Mouse (Mus musculus) embryonic facial prominence, embryonic 11.5 days (tissue): ENCODE measurements around the gene Ces1e. TPM values are rescaled to one million over a fixed set of nuclear protein-coding genes. Genes with fewer than 3 reads are reported as not detected.

ENCODE experiments used
- ATAC-seq: fragments of 200-750 bp; cut with Nextera tagmentation; replicated peaks from 2 replicates; pipeline ENCODE4 v1.8.0; 2017; ENCODE audit warnings: low read depth; ENCODE audit not compliant: insufficient number of reproducible peaks, low FRiP score, low TSS enrichment
- DNase-seq: peaks from one replicate; pipeline ENCODE4 v3.0.0-alpha.2; 2015; ENCODE audit warnings: low spot score
- H3K27ac ChIP-seq: fragments of 300-500 bp; sonication (generic); replicated peaks from 2 replicates; pipeline ENCODE4 v1.5.1; 2014; ENCODE audit warnings: mild to moderate bottlenecking, low read depth, low read length, control low read depth
- H3K27me3 ChIP-seq: fragments of 300-500 bp; sonication (generic); 2 replicates; pipeline ENCODE4 v1.6.1; 2014; ENCODE audit warnings: mild to moderate bottlenecking, low read length, moderate library complexity, mixed read lengths; ENCODE audit not compliant: control insufficient read depth, insufficient read depth
- H3K36me3 ChIP-seq: fragments of 300-500 bp; sonication (generic); replicated peaks from 2 replicates; pipeline ENCODE4 v1.6.1; 2014; ENCODE audit warnings: low read depth, mild to moderate bottlenecking, low read length, moderate library complexity, mixed read lengths; ENCODE audit not compliant: control insufficient read depth, insufficient read depth
- H3K4me1 ChIP-seq: fragments of 300-500 bp; sonication (generic); 2 replicates; pipeline ENCODE4 v1.6.1; 2014; ENCODE audit warnings: low read length, mixed read lengths; ENCODE audit not compliant: control insufficient read depth, insufficient read depth
- H3K4me2 ChIP-seq: fragments of 300-500 bp; sonication (generic); 2 replicates; pipeline ENCODE4 v1.6.1; 2014; ENCODE audit warnings: low read depth, mild to moderate bottlenecking, control low read depth, low read length, moderate library complexity
- H3K4me3 ChIP-seq: fragments of 300-500 bp; sonication (generic); 2 replicates; pipeline ENCODE4 v1.5.1; 2014; ENCODE audit warnings: low read depth, low read length, control low read depth
- H3K9ac ChIP-seq: fragments of 300-500 bp; sonication (generic); replicated peaks from 2 replicates; pipeline ENCODE4 v1.6.1; 2014; ENCODE audit warnings: mild to moderate bottlenecking, control low read depth, low read length
- H3K9me3 ChIP-seq: fragments of 300-500 bp; sonication (generic); replicated peaks from 2 replicates; pipeline ENCODE4 v1.6.1; 2016; ENCODE audit warnings: mild to moderate bottlenecking, low read length, inconsistent platforms, mixed read lengths; ENCODE audit not compliant: control insufficient read depth
- WGBS: fragments of 180-500 bp; shearing (Covaris S2); extraction: QIAGEN DNeasy Blood & Tissue Kit; methylation state at CpG from one replicate; pipeline ENCODE4 v1.1.7; 2014; 5-methylcytosine and 5-hydroxymethylcytosine counted together
- polyA plus RNA-seq: library from polyadenylated mRNA; unstranded; fragments of >200 nt; fragmentation: Nextera tagmentation; extraction: Ambion mirVana; gene quantifications from 2 replicates; pipeline ENCODE4 v1.2.1, GENCODE M21; 2014

Gene Ces1e
- polyA plus RNA-seq, 1 experiment from 2014 or later = not detected

DNA sequence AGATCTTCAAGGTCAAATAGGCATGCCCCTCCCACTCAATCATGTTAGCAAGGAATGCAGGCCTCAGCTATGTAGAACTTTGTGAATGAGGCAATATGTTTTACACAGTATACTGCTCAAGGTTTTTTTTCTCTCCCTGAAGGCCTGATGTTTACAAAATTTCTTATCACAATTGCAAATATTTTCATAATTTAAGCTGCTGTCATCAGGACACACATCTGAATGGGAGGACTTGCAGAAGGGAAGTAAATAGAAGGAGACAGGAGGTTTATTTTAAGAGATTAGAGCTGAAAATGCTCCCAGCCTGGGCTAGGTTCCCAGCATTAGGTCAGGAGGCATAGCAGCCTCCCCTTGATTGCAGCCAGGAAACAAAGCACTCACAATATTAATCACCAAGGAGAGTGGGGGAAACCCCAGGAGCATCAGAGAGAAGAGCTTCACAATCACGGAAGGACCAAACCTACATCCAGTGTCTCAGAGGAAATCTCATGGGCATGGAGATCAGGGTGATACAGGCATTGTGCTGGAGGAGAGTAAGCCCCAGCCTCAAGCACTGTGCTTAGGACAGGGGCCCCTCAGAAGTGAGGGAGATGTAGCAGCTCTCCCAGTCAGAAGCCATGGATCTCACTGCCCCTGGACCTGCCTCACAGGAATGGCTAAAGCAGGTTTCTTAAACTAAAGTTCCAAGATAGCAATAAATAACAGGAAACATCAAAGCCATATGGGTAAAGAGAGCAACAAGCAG lies 57.4 kb downstream of the Ces1e start:
- no peak for DNase-seq
- H3K4me2 ChIP-seq = no peak overlapping the region
- no peak overlapping the region for H3K9ac ChIP-seq
- no peak overlapping the region for H3K4me3 ChIP-seq
- no peaks in the 10 kb centered on the region for H3K36me3 ChIP-seq
- ATAC-seq = no peak
- H3K9me3 ChIP-seq = no peaks in the 10 kb centered on the region
- no peaks in the 10 kb centered on the region for H3K27me3 ChIP-seq
- no peaks in the 10 kb centered on the region for H3K4me1 ChIP-seq
- no peak overlapping the region for H3K27ac ChIP-seq
- WGBS = 68% methylated on average over 1 of the region's 1 CpGs

DNA sequence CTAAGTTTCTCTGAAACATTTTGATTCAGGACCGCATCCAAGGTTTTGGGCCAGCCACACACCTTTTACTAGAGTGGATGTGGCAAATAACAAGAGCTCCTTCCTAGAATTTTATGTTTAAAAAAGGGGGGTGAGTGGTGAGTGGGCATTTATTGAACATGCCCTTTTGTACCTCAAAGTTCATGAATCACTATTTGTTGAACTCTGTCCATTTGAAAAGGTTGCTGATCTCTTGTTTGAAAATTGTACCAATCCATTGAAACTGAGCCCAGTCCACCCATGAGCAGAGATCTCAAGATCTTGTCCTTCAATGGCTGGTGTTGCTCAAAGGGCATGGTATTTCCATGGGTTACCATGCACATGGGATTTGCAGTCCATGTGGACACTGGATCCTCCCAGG lies 66.1 kb downstream of the Ces1e start:
- no peak overlapping the region for H3K4me2 ChIP-seq

DNA sequence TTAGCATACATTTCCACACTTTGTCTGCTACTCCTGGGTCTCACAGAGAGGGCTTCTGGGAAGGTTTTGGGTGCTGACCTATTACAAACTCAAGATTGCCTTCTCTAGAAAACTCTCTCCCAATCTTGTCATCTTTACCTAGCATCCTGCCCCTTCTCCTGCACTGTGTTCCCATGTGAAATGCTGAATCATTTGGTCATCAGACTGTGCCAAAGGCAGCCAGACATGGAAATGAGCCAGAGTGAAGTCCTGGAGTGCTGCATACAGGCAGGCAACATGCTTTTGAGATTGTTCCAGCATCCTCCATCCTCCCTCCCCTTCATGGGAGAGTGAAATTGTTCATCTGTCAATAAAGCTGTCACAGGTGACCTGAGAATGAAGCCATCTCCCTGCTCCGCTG lies 78.0 kb downstream of the Ces1e start:
- H3K9me3 ChIP-seq = no peaks in the 10 kb centered on the region
- DNase-seq (no peak), ATAC-seq (no peak)
- no peak overlapping the region for H3K27ac ChIP-seq
- no peak overlapping the region for H3K4me2 ChIP-seq
- 93% methylated on average over 1 of the region's 1 CpGs for WGBS
- no peak overlapping the region for H3K9ac ChIP-seq
- H3K4me1 ChIP-seq = no peaks in the 10 kb centered on the region
- H3K4me3 ChIP-seq = no peak overlapping the region
- no peaks in the 10 kb centered on the region for H3K27me3 ChIP-seq
- no peaks in the 10 kb centered on the region for H3K36me3 ChIP-seq

More for the DNA sequence above, 66.1 kb downstream of the Ces1e start:
- no peaks in the 10 kb centered on the region for H3K36me3 ChIP-seq
- no peaks in the 10 kb centered on the region for H3K4me1 ChIP-seq
- DNase-seq (no peak), ATAC-seq (no peak)
- H3K9ac ChIP-seq = no peak overlapping the region
- WGBS = 94% methylated on average over 1 of the region's 1 CpGs
- no peaks in the 10 kb centered on the region for H3K9me3 ChIP-seq
- H3K27me3 ChIP-seq = no peaks in the 10 kb centered on the region
- no peak overlapping the region for H3K4me3 ChIP-seq
- no peak overlapping the region for H3K27ac ChIP-seq

Other genes starting within 250 kb of the Ces1e start
- not detected in 2 replicates for gene Ces1a, start 181.4 kb downstream of the Ces1e start, polyA plus RNA-seq
- gene Ces1b, start 149.6 kb downstream of the Ces1e start, polyA plus RNA-seq = not detected in 2 replicates
- gene Ces1c, start 98.3 kb downstream of the Ces1e start, polyA plus RNA-seq = not detected in 2 replicates
- 1.2 TPM in 2 replicates for gene Ces1d, start 31.8 kb downstream of the Ces1e start, polyA plus RNA-seq
- gene Ces1f, start 50.1 kb upstream of the Ces1e start, polyA plus RNA-seq = not detected in 2 replicates
- gene Ces1g, start 107.7 kb upstream of the Ces1e start, polyA plus RNA-seq = not detected in 2 replicates
- gene Ces1h, start 150.1 kb upstream of the Ces1e start, polyA plus RNA-seq = not detected in 2 replicates